Mouse (Mus musculus): ENCODE results near the gene Itga9.

- TF ChIP-seq CTCF (IDR thresholded peaks at IDR 0.05; ENCODE audit: low read depth) (no peak), EP300 (IDR thresholded peaks at IDR 0.05; ENCODE audit: low read depth) (peak; percentile 49; the same call in 1 of the 2 replicates)
Observed at GRCm38 (mm10) chr9:118645698-118646355, 39.3 kb downstream of the Itga9 start.

Data from liver, postnatal 0 days (tissue).